Mouse (Mus musculus) thymus, adult 2 months (tissue): Measurements from ENCODE around the gene Opcml. TPM values are rescaled to one million over a fixed set of nuclear protein-coding genes. Genes with fewer than 3 reads are reported as not detected.

Experiments used
- DNase-seq: peaks from one replicate; pipeline ENCODE4 v3.0.0; 2021
- H3K27ac ChIP-seq: fragments of 200-500 bp; 2 replicates; pipeline ENCODE4 v1.5.1; 2012; ENCODE audit warnings: low read length, control low read depth; ENCODE audit not compliant: control insufficient read depth, insufficient read depth
- H3K27me3 ChIP-seq: fragments of 200-500 bp; 2 replicates; pipeline ENCODE4 v1.6.1; 2012; ENCODE audit warnings: mild to moderate bottlenecking, low read length, moderate library complexity, mixed read lengths; ENCODE audit not compliant: control insufficient read depth, insufficient read depth
- H3K36me3 ChIP-seq: fragments of 200-500 bp; 2 replicates; pipeline ENCODE4 v1.6.1; 2012; ENCODE audit warnings: mild to moderate bottlenecking, low read length, moderate library complexity; ENCODE audit not compliant: control insufficient read depth, insufficient read depth
- H3K4me1 ChIP-seq: fragments of 200-500 bp; replicated peaks from 2 replicates; pipeline ENCODE4 v1.6.1; 2012; ENCODE audit warnings: low read length; ENCODE audit not compliant: control insufficient read depth, insufficient read depth
- H3K4me3 ChIP-seq: fragments of 200-500 bp; 2 replicates; pipeline ENCODE4 v1.5.1; 2012; ENCODE audit warnings: mild to moderate bottlenecking, low read length, control low read depth, moderate library complexity; ENCODE audit not compliant: control insufficient read depth, insufficient read depth
- CTCF ChIP-seq: fragments of 200-500 bp; IDR thresholded peaks from 2 replicates; pipeline ENCODE4 v1.5.1; 2012; ENCODE audit warnings: mild to moderate bottlenecking, control low read depth, low read length, moderate library complexity, borderline replicate concordance; ENCODE audit not compliant: control insufficient read depth, poor library complexity, insufficient read depth; ENCODE audit errors: extremely low read depth
- POLR2A ChIP-seq: fragments of 200-500 bp; IDR thresholded peaks from 2 replicates; pipeline ENCODE4 v1.6.1; 2012; ENCODE audit warnings: mild to moderate bottlenecking, low read length, control low read depth, moderate library complexity; ENCODE audit not compliant: control insufficient read depth, poor library complexity, insufficient read depth; ENCODE audit errors: extremely low read depth
- WGBS: fragments of 180-500 bp; shearing (Covaris S2); methylation state at CpG from one replicate; pipeline ENCODE4 v1.1.7; 2018; 5-methylcytosine and 5-hydroxymethylcytosine counted together
- polyA plus RNA-seq: library from polyadenylated mRNA; depleted of rRNA; stranded (reverse); fragments of >200 nt; gene quantifications from 2 replicates; pipeline ENCODE4 v1.2.3, GENCODE M21; 2012

Gene Opcml
- polyA plus RNA-seq, 1 experiment = 0.82 TPM

GRCm38 (mm10) chr9:28247742-28248503 lies 457.3 kb downstream of the Opcml start:
- Histone ChIP-seq H3K4me3 (no peak overlapping the region), H3K4me1 (no peaks in the 10 kb centered on the region), H3K36me3 (no peaks in the 10 kb centered on the region), H3K27me3 (no peaks in the 10 kb centered on the region), H3K27ac (no peak overlapping the region)
- WGBS = 64% methylated on average over 7 of the region's 7 CpGs
- DNase-seq = no peak
- TF ChIP-seq POLR2A (no peak), CTCF (no peak)

DNA sequence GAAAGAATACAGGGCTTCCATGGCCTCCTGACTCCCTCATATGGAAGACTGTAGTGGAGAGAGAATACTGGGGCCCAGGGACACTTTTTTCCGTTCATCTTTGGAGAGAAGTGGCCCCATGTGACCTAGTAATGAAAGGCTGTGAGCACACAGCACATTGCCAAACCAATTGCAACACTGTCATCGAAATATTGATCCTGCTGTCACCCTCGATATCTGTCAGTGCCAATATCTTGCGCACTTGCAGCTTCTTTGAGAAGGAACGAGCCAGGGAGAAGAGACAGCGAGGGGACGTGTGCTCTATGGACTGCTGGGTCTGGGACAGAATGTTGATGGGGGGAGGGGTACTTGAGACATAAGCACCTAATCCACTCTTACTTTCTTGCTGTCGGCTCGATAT lies 460.8 kb downstream of the Opcml start:
- DNase-seq = no peak
- WGBS = 85% methylated on average over 9 of the region's 9 CpGs

DNA sequence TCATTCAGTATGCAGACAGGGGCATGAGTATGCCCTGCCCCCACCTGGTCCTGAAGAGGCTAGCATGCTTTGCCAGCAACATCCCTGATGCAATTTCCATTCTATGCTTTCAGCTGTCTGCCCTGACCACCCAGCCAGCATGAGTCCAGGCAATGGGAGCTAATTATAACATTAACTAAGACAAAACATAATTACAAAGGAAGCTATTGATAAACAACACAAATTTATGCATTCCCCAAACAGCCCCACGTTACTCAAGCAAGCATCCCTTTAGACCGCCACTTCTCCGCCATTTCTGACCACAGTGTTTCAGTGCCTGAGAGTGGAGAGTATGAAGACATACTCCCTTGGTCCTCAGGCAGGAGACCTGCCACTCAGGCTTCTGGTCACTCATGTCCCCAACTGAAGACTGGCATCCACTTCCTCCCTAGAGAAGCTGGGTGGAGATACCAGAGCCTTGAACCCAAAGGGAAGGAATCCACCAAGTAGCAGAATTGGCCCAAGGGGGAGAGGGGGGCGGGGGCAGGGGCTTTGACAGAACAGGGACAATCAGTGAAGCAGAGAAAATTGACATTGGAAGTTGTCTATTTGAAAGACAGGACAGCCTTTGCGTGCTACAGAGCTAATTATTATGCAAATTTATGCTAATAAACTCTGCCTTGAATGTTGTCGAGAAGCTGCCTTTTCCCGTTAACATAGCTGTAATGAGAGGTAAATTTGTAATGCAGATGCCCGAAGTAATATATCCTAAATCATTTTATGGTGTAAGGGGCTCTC lies 464.7 kb downstream of the Opcml start:
- Histone ChIP-seq H3K36me3 (no peaks in the 10 kb centered on the region), H3K4me3 (no peak overlapping the region), H3K4me1 (no peaks in the 10 kb centered on the region), H3K27ac (no peak overlapping the region), H3K27me3 (no peaks in the 10 kb centered on the region)
- TF ChIP-seq POLR2A (no peak), CTCF (no peak)
- 83% methylated on average over 8 of the region's 8 CpGs for WGBS
- DNase-seq = no peak

More for the DNA sequence above, 460.8 kb downstream of the Opcml start:
- no peak overlapping the region for H3K4me3 ChIP-seq
- no peaks in the 10 kb centered on the region for H3K27me3 ChIP-seq
- no peak for TF ChIP-seq CTCF
- no peak for TF ChIP-seq POLR2A
- no peak overlapping the region for H3K27ac ChIP-seq
- no peaks in the 10 kb centered on the region for H3K36me3 ChIP-seq
- H3K4me1 ChIP-seq = no peaks in the 10 kb centered on the region

- Histone ChIP-seq H3K27me3 (no peaks in the 10 kb centered on the region), H3K4me3 (no peak overlapping the region), H3K27ac (no peak overlapping the region), H3K36me3 (no peaks in the 10 kb centered on the region), H3K4me1 (no peaks in the 10 kb centered on the region)
- 93% methylated on average over 1 of the region's 1 CpGs for WGBS
- DNase-seq = no peak
- TF ChIP-seq POLR2A (no peak), CTCF (no peak)
These were observed 465.3 kb downstream of the Opcml start for GRCm38 (mm10) chr9:28255905-28256268.

GRCm38 (mm10) chr9:28261078-28261753 lies 470.6 kb downstream of the Opcml start:
- TF ChIP-seq CTCF = no peak
- TF ChIP-seq POLR2A = no peak
- Histone ChIP-seq H3K4me3 (no peak overlapping the region), H3K4me1 (no peaks in the 10 kb centered on the region), H3K27ac (no peak overlapping the region), H3K36me3 (no peaks in the 10 kb centered on the region), H3K27me3 (no peaks in the 10 kb centered on the region)
- WGBS = 25% methylated on average over 7 of the region's 7 CpGs
- DNase-seq = peak; percentile 33

DNA sequence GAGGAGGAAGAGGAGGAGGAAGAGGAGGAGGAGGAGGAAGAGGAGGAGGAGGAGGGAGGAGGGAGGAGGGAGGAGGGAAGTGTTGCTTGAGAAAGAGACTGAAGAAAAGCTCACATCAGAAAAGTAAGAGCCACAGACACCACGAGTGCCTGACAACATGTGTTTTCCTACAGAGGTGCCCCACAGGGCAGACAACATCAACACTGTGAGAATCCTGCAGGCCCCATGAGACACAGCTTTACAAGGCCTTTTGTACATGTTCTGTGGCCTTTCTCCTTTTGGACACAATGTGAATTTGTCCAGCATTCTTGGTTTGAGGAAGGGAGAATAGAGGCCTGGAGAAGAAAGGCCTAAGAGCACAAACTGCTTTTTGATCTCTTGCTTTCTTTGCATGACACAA lies 471.4 kb downstream of the Opcml start:
- no peak overlapping the region for H3K4me3 ChIP-seq
- 86% methylated on average over 1 of the region's 1 CpGs for WGBS
- TF ChIP-seq CTCF (no peak), POLR2A (no peak)
- no peaks in the 10 kb centered on the region for H3K4me1 ChIP-seq
- H3K27me3 ChIP-seq = no peaks in the 10 kb centered on the region
- no peak overlapping the region for H3K27ac ChIP-seq
- DNase-seq = no peak
- H3K36me3 ChIP-seq = no peaks in the 10 kb centered on the region
